Mouse (Mus musculus) embryonic facial prominence, embryonic 14.5 days (tissue): ENCODE results near the gene Sepsecs. TPM values are rescaled to one million over a fixed set of nuclear protein-coding genes. Genes with fewer than 3 reads are reported as not detected.

Experiments
- ATAC-seq: fragments of 200-750 bp; cut with Nextera tagmentation; 2 replicates; pipeline ENCODE4 v1.8.0; 2017; ENCODE audit warnings: low read depth, moderate number of reproducible peaks, moderate TSS enrichment
- DNase-seq: peaks from one replicate; pipeline ENCODE4 v3.0.0-alpha.2; 2015; ENCODE audit warnings: low spot score
- H3K27ac ChIP-seq: fragments of 300-500 bp; sonication (generic); replicated peaks from 2 replicates; pipeline ENCODE4 v1.5.1; 2014; ENCODE audit warnings: low read depth, mild to moderate bottlenecking, low read length, moderate library complexity
- H3K27me3 ChIP-seq: fragments of 300-500 bp; sonication (generic); replicated peaks from 2 replicates; pipeline ENCODE4 v1.6.1; 2014; ENCODE audit warnings: low read length; ENCODE audit not compliant: control insufficient read depth, insufficient read depth
- H3K36me3 ChIP-seq: fragments of 300-500 bp; sonication (generic); 2 replicates; pipeline ENCODE4 v1.6.1; 2014; ENCODE audit warnings: low read length, mixed read lengths; ENCODE audit not compliant: control insufficient read depth, insufficient read depth
- H3K4me1 ChIP-seq: fragments of 300-500 bp; sonication (generic); 2 replicates; pipeline ENCODE4 v1.6.1; 2014; ENCODE audit warnings: antibody characterized with exemption, low read length; ENCODE audit not compliant: control insufficient read depth, insufficient read depth
- H3K4me2 ChIP-seq: fragments of 300-500 bp; sonication (generic); 2 replicates; pipeline ENCODE4 v1.6.1; 2014; ENCODE audit warnings: low read depth, mild to moderate bottlenecking, low read length, moderate library complexity, mixed read lengths
- H3K4me3 ChIP-seq: fragments of 300-500 bp; sonication (generic); 2 replicates; pipeline ENCODE4 v1.5.1; 2014; ENCODE audit warnings: low read depth, mild to moderate bottlenecking, low read length
- H3K9ac ChIP-seq: fragments of 300-500 bp; sonication (generic); 2 replicates; pipeline ENCODE4 v1.6.1; 2014; ENCODE audit warnings: low read depth, mild to moderate bottlenecking, low read length, moderate library complexity, mixed read lengths
- H3K9me3 ChIP-seq: fragments of 300-500 bp; sonication (generic); 2 replicates; pipeline ENCODE4 v1.6.1; 2016; ENCODE audit warnings: low read length; ENCODE audit not compliant: control insufficient read depth
- WGBS: fragments of 180-500 bp; shearing (Covaris S2); extraction: QIAGEN DNeasy Blood & Tissue Kit; methylation state at CpG from one replicate; pipeline ENCODE4 v1.1.7; 2014; 5-methylcytosine and 5-hydroxymethylcytosine counted together
- polyA plus RNA-seq: library from polyadenylated mRNA; unstranded; fragments of >200 nt; fragmentation: Nextera tagmentation; extraction: Ambion mirVana; gene quantifications from 2 replicates; pipeline ENCODE4 v1.2.1, GENCODE M21; 2014

Gene Sepsecs
- polyA plus RNA-seq, 1 experiment from 2014 or later, result 9.8 TPM

- H3K36me3 ChIP-seq, result no peaks in the 10 kb centered on the region
- peaks cover 31% of the 10 kb centered on the region for H3K4me1 ChIP-seq
- peak overlapping the region; percentile 38 for H3K4me3 ChIP-seq
- no peaks in the 10 kb centered on the region for H3K9me3 ChIP-seq
- 3% methylated on average over 37 of the region's 41 CpGs for WGBS
- peak overlapping the region; percentile 42 for H3K27ac ChIP-seq
- H3K27me3 ChIP-seq, result no peaks in the 10 kb centered on the region
- ATAC-seq (peak; percentile 67), DNase-seq (peak; percentile 83)
- H3K9ac ChIP-seq, result peak overlapping the region; percentile 50
- H3K4me2 ChIP-seq, result peak overlapping the region; percentile 68
These were observed 50.9 kb downstream of the Sepsecs start for GRCm38 (mm10) chr5:52618348-52619270.

GRCm38 (mm10) chr5:52617711-52618347 is 51.7 kb downstream of the Sepsecs start:
- peak overlapping the region; percentile 50 for H3K9ac ChIP-seq
- DNase-seq (peak; percentile 42), ATAC-seq (peak; percentile 38; the same call in 1 of the 2 replicates)
- WGBS, result 52% methylated on average over 9 of the region's 9 CpGs
- peak overlapping the region; percentile 68 for H3K4me2 ChIP-seq
- H3K9me3 ChIP-seq, result no peaks in the 10 kb centered on the region
- no peaks in the 10 kb centered on the region for H3K36me3 ChIP-seq
- H3K27me3 ChIP-seq, result no peaks in the 10 kb centered on the region
- peaks cover 31% of the 10 kb centered on the region for H3K4me1 ChIP-seq
- H3K27ac ChIP-seq, result peak overlapping the region; percentile 75
- peak overlapping the region; percentile 38 for H3K4me3 ChIP-seq

- Histone ChIP-seq H3K27me3 (no peaks in the 10 kb centered on the region), H3K9me3 (no peaks in the 10 kb centered on the region), H3K4me1 (peaks cover 31% of the 10 kb centered on the region), H3K9ac (no peak overlapping the region), H3K36me3 (no peaks in the 10 kb centered on the region), H3K4me2 (no peak overlapping the region), H3K4me3 (no peak overlapping the region), H3K27ac (peak overlapping the region; percentile 75)
- ATAC-seq (peak; percentile 65), DNase-seq (peak; percentile 90)
- WGBS, result 7% methylated on average over 2 of the region's 2 CpGs
These were observed 53.0 kb downstream of the Sepsecs start for GRCm38 (mm10) chr5:52616549-52616948.

GRCm38 (mm10) chr5:52615421-52615820 is 54.1 kb downstream of the Sepsecs start:
- no peak overlapping the region for H3K4me2 ChIP-seq
- H3K9me3 ChIP-seq, result no peaks in the 10 kb centered on the region
- no peaks in the 10 kb centered on the region for H3K27me3 ChIP-seq
- H3K4me1 ChIP-seq, result peaks cover 31% of the 10 kb centered on the region
- no peak overlapping the region for H3K4me3 ChIP-seq
- DNase-seq, result no peak
- no peak for ATAC-seq
- peak overlapping the region; percentile 75; the same call in 1 of the 2 replicates for H3K27ac ChIP-seq
- WGBS, result 62% methylated on average over 9 of the region's 9 CpGs
- no peak overlapping the region for H3K9ac ChIP-seq
- H3K36me3 ChIP-seq, result no peaks in the 10 kb centered on the region

DNA sequence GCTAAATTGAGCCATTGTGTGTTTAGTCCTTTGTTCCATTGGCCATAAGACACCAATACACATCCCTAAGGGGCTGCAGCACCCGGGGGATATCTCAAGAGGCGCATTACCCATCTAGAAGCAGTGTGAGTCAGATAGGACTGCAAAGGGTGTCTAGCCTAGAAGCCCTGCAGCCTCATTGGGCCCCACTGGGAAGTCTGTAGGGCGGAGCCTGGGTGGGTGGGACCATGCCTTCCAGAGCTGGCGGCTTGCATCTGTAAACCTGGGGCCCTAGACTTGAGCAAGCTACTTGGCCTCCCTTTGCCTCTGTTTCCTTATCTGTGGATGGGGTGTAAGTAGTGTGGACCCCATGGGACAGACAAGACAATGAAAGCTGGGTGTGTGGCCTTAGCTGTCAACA is 54.8 kb downstream of the Sepsecs start:
- no peak for DNase-seq
- H3K9ac ChIP-seq, result no peak overlapping the region
- no peak overlapping the region for H3K4me2 ChIP-seq
- no peaks in the 10 kb centered on the region for H3K9me3 ChIP-seq
- H3K4me3 ChIP-seq, result no peak overlapping the region
- 75% methylated on average over 4 of the region's 4 CpGs for WGBS
- no peaks in the 10 kb centered on the region for H3K36me3 ChIP-seq
- H3K4me1 ChIP-seq, result peaks cover 31% of the 10 kb centered on the region
- no peaks in the 10 kb centered on the region for H3K27me3 ChIP-seq
- no peak for ATAC-seq
- H3K27ac ChIP-seq, result no peak overlapping the region

DNA sequence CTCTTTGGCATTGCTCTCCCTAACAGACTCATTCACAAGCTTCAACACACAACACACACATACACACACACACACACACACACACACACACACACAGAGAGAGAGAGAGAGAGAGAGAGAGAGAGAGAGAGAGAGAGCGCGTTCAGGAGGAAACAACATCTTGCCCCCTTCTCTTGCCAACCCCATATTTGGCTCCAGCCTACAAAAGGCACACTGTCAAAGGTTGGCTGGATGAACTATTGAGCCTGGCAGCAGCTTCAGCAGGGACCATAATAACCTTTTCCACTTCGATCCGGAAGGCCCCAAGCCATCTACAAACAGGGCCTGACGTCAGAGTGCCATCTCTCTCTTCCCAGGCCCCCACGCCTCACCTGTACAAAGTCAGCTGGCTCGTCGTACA is 56.7 kb downstream of the Sepsecs start:
- no peaks in the 10 kb centered on the region for H3K27me3 ChIP-seq
- H3K9me3 ChIP-seq, result peaks cover 5% of the 10 kb centered on the region
- no peak overlapping the region for H3K4me3 ChIP-seq
- DNase-seq (no peak), ATAC-seq (no peak)
- H3K27ac ChIP-seq, result no peak overlapping the region
- H3K4me1 ChIP-seq, result peaks cover 24% of the 10 kb centered on the region
- no peak overlapping the region for H3K4me2 ChIP-seq
- 90% methylated on average over 8 of the region's 8 CpGs for WGBS
- H3K9ac ChIP-seq, result no peak overlapping the region
- no peaks in the 10 kb centered on the region for H3K36me3 ChIP-seq

- H3K4me3 ChIP-seq, result no peak overlapping the region
- no peak for DNase-seq
- H3K36me3 ChIP-seq, result no peaks in the 10 kb centered on the region
- no peak overlapping the region for H3K4me2 ChIP-seq
- H3K27me3 ChIP-seq, result no peaks in the 10 kb centered on the region
- H3K4me1 ChIP-seq, result peaks cover 10% of the 10 kb centered on the region
- H3K9ac ChIP-seq, result no peak overlapping the region
- WGBS, result 77% methylated on average over 10 of the region's 10 CpGs
- ATAC-seq, result no peak
- peaks cover 11% of the 10 kb centered on the region for H3K9me3 ChIP-seq
- H3K27ac ChIP-seq, result no peak overlapping the region
These were observed 58.1 kb downstream of the Sepsecs start for GRCm38 (mm10) chr5:52611315-52611895.

- peak; percentile 35 for DNase-seq
- H3K27ac ChIP-seq, result no peak overlapping the region
- WGBS, result 49% methylated on average over 4 of the region's 4 CpGs
- H3K4me3 ChIP-seq, result no peak overlapping the region
- H3K9me3 ChIP-seq, result peaks cover 11% of the 10 kb centered on the region
- ATAC-seq, result no peak
- H3K36me3 ChIP-seq, result no peaks in the 10 kb centered on the region
- no peak overlapping the region for H3K9ac ChIP-seq
- no peaks in the 10 kb centered on the region for H3K4me1 ChIP-seq
- H3K27me3 ChIP-seq, result no peaks in the 10 kb centered on the region
- no peak overlapping the region for H3K4me2 ChIP-seq
These were observed 59.2 kb downstream of the Sepsecs start for GRCm38 (mm10) chr5:52610306-52610705.
